Mouse (Mus musculus) heart, adult 2 months (tissue): Measurements from ENCODE around the gene Prex1.

Experiments used
- CTCF ChIP-seq: fragments of 200-600 bp; IDR thresholded peaks from 2 replicates; pipeline ENCODE4 v1.8.1; 2022; ENCODE audit warnings: antibody characterized with exemption, mild to moderate bottlenecking, moderate library complexity
- EP300 ChIP-seq: fragments of 200-500 bp; IDR thresholded peaks from 2 replicates; pipeline ENCODE4 v1.6.1; 2011; ENCODE audit warnings: low read depth, low read length, control low read depth; ENCODE audit not compliant: insufficient read depth

- TF ChIP-seq CTCF, result no peak
- TF ChIP-seq EP300, result no peak
Observed at GRCm38 (mm10) chr2:166521461-166521860, 192.2 kb downstream of the Prex1 start.
